Mouse (Mus musculus): ENCODE results near the gene 0610009B22Rik. TPM values are rescaled to one million over a fixed set of nuclear protein-coding genes. Genes with fewer than 3 reads are reported as not detected.
"Not testable (repeated sequence)": the region's sequence is repeated elsewhere in the genome, so short reads cannot be mapped to it uniquely, and the experiment has no call there.

Gene 0610009B22Rik
- 103 and 104 TPM in 2 replicates for polyA plus RNA-seq (2015; fragmentation: Nextera tagmentation; extraction: Ambion mirVana)

DNA sequence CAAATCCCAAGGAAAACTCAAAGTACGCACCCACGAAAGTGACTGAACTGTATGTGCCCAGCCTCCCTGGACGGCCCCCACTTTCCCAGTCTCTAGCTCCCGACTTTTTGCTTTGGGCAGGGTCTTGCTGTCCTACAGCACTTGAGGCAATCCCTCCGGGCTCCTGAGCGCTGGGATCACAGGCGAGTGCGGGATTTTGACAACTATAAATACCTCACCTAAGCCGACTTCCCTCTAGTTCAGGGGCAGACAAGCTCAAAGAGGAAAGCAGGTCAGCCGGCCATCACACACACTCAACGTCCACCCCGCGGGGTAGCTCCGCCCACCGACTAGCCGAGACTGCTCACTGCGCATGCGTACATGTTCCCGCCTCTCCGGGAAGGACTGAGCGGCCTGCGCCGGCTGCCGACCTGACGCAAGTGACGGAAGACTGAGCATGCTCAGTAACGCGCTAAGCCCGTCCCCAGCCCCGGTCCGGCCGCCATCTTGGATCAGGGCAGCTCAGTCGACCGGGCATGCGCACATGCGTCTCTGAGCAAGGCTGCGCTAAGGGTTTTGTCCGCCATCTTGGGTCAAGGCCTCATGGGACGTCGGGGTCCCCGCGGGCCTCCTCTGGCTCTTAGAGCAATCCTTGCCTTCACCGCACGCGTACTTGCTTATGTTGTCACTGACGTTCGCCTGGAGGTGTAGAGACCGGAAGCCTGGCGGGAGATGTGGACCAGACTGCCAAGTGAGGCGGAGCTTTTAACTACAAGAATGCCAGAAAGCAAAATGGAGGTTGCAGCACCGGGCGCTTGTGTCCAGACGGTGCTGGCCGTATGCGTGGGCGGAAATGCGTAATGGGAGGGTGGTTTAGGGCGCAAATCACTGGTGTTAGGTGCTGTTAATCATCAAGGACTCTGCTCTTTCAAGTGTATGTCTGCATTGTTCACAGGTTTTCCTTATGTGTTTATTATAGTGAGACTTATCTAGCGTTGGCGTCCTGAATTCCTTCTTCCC, at the start of gene 0610009B22Rik:
Gene 0610009B22Rik, minus strand, starts transcription at position 545 of the 999 bp plus-strand sequence.
- H3K27me3 ChIP-seq (ENCODE audit: control insufficient read depth, insufficient read depth, low read depth, low read length), result no peaks in the 10 kb centered on the region
- H3K27ac ChIP-seq (ENCODE audit: low read length), result peak within 1 kb of the TSS; percentile 100
- peak within 1 kb of the TSS; percentile 91 for H3K9ac ChIP-seq (ENCODE audit: low read length)
- H3K4me2 ChIP-seq (ENCODE audit: low read depth, low read length), result peak within 1 kb of the TSS; percentile 88
- H3K4me3 ChIP-seq (ENCODE audit: low read length), result peak within 1 kb of the TSS; percentile 81
- ATAC-seq (ENCODE audit: low read depth), result peak; percentile 99
- no peaks in the 10 kb centered on the region for H3K9me3 ChIP-seq (ENCODE audit: control insufficient read depth, low read length)
- peaks cover 9% of the 10 kb centered on the region for H3K4me1 ChIP-seq (replicated peaks; ENCODE audit: control insufficient read depth, insufficient read depth, low read length)
- no peaks in the 10 kb centered on the region for H3K36me3 ChIP-seq (ENCODE audit: control insufficient read depth, insufficient read depth, low read length)
- WGBS, result 0% methylated on average over 60 of the region's 60 CpGs

DNA sequence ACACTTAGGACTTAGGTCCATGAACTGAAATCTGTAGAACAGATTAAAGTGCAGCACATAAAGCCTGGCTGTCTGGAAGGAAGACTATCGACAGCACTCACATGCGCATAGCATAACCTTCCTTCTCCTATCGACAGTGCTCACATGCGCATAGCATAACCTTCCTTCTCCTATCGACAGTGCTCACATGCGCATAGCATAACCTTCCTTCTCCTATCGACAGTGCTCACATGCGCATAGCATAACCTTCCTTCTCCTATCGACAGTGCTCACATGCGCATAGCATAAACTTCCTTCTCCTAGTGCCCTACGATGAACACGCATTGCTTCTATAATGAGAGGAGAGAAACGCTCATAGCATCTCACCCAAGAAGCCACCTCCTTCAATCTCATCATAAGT, 45.5 kb upstream of the 0610009B22Rik start:
- ATAC-seq (ENCODE audit: low read depth); H3K4me1 ChIP-seq (replicated peaks; ENCODE audit: control insufficient read depth, insufficient read depth, low read length); H3K9ac ChIP-seq (ENCODE audit: low read length); H3K4me2 ChIP-seq (ENCODE audit: low read depth, low read length); H3K4me3 ChIP-seq (ENCODE audit: low read length); H3K9me3 ChIP-seq (ENCODE audit: control insufficient read depth, low read length); H3K27ac ChIP-seq (ENCODE audit: low read length); H3K27me3 ChIP-seq (ENCODE audit: control insufficient read depth, insufficient read depth, low read depth, low read length): not testable (repeated sequence)
- H3K36me3 ChIP-seq (ENCODE audit: control insufficient read depth, insufficient read depth, low read length), result peaks cover 14% of the 10 kb centered on the region
- 97% methylated on average over 12 of the region's 13 CpGs for WGBS

DNA sequence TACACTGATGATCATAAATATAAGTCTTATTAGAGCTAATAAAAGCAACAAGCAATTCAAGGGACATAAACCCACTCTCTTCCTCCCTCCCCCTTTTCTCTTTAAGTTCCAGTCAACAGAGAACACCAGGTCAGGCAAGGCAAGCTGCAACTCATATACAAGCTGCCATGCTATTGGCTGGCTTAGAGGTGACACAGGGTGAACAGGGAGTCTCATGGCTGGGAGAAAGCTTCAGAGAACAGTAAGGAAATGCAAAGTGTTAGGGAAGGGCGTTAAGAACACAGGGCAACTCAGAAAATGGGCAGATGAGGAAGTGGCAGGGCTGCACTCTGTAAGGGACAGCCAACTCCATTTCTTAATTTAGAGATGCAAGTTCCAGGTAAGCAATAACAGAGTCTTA, 44.2 kb upstream of the 0610009B22Rik start:
- H3K4me3 ChIP-seq (ENCODE audit: low read length), result no peak overlapping the region
- H3K9ac ChIP-seq (ENCODE audit: low read length), result no peak overlapping the region
- H3K27ac ChIP-seq (ENCODE audit: low read length), result no peak overlapping the region
- H3K4me1 ChIP-seq (replicated peaks; ENCODE audit: control insufficient read depth, insufficient read depth, low read length), result no peaks in the 10 kb centered on the region
- WGBS, result 74% methylated on average over 1 of the region's 1 CpGs
- no peak for ATAC-seq (ENCODE audit: low read depth)
- no peaks in the 10 kb centered on the region for H3K9me3 ChIP-seq (ENCODE audit: control insufficient read depth, low read length)
- H3K4me2 ChIP-seq (ENCODE audit: low read depth, low read length), result no peak overlapping the region
- H3K27me3 ChIP-seq (ENCODE audit: control insufficient read depth, insufficient read depth, low read depth, low read length), result no peaks in the 10 kb centered on the region
- peaks cover 14% of the 10 kb centered on the region for H3K36me3 ChIP-seq (ENCODE audit: control insufficient read depth, insufficient read depth, low read length)

DNA sequence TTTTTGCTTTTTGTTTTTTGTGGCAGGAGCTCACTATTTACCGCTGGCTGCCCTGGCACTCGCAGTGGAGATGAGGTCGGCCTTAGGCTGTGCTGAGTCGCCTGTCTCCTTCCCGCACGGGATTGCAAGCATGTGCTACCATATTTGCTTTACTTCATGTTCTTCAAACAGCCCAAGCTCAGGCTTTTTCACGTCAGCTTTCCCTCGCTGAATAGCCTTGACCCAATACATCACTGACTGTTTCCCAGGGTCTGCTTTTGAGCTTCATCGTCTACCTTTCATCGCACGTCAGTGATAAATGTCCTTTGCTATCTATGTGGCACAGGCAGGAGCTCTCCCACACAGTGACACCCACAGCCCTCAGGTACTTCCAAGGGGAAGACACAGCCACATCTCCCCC, 32.4 kb upstream of the 0610009B22Rik start:
- H3K27ac ChIP-seq (ENCODE audit: low read length), result no peak overlapping the region
- H3K4me1 ChIP-seq (replicated peaks; ENCODE audit: control insufficient read depth, insufficient read depth, low read length), result no peaks in the 10 kb centered on the region
- no peak overlapping the region for H3K4me2 ChIP-seq (ENCODE audit: low read depth, low read length)
- H3K9ac ChIP-seq (ENCODE audit: low read length), result no peak overlapping the region
- no peaks in the 10 kb centered on the region for H3K9me3 ChIP-seq (ENCODE audit: control insufficient read depth, low read length)
- no peak overlapping the region for H3K4me3 ChIP-seq (ENCODE audit: low read length)
- H3K36me3 ChIP-seq (ENCODE audit: control insufficient read depth, insufficient read depth, low read length), result peaks cover 29% of the 10 kb centered on the region
- 89% methylated on average over 11 of the region's 11 CpGs for WGBS
- no peaks in the 10 kb centered on the region for H3K27me3 ChIP-seq (ENCODE audit: control insufficient read depth, insufficient read depth, low read depth, low read length)
- ATAC-seq (ENCODE audit: low read depth), result no peak

DNA sequence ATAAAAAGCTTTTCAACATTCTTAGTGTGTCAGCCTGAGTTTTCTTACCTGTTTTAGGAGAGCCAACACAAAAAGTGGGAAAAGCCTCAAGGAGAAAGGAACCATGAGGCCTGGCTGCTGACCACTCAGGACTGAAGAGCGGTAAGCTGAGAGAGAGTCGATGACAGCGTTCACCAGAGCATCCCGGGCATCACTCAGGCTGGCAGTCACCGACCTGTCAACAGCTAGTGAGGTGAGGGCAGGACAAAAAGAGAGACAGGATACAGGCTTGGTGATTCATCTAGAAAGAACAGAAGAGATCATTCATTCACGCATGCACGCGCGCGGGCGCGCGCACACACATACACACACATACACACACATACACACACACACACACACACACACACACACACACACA, 18.4 kb upstream of the 0610009B22Rik start:
- WGBS, result 93% methylated on average over 13 of the region's 13 CpGs
- no peak overlapping the region for H3K27ac ChIP-seq (ENCODE audit: low read length)
- no peaks in the 10 kb centered on the region for H3K27me3 ChIP-seq (ENCODE audit: control insufficient read depth, insufficient read depth, low read depth, low read length)
- H3K9ac ChIP-seq (ENCODE audit: low read length), result no peak overlapping the region
- H3K36me3 ChIP-seq (ENCODE audit: control insufficient read depth, insufficient read depth, low read length), result peaks cover 43% of the 10 kb centered on the region
- no peaks in the 10 kb centered on the region for H3K4me1 ChIP-seq (replicated peaks; ENCODE audit: control insufficient read depth, insufficient read depth, low read length)
- no peak overlapping the region for H3K4me2 ChIP-seq (ENCODE audit: low read depth, low read length)
- ATAC-seq (ENCODE audit: low read depth), result no peak
- H3K9me3 ChIP-seq (ENCODE audit: control insufficient read depth, low read length), result no peaks in the 10 kb centered on the region
- no peak overlapping the region for H3K4me3 ChIP-seq (ENCODE audit: low read length)

DNA sequence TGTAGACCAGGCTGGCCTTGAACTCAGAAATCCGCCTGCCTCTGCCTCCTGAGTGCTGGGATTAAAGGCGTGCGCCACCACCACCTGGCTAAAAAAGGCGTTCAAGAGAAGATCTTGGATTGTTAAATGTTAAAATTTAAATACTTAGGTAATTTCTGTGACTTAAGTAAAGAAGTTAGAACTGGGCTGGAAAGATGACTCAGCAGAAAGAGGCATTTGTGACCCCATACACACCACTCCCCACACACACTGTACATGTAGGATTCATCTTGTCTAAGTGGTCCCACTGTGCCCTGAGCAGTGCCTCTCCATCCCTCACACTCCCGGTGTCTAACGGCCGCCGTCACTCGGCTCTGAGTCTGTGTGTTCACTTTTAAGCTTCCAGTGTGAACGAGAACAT, 17.8 kb upstream of the 0610009B22Rik start:
- ATAC-seq (ENCODE audit: low read depth), result no peak
- 95% methylated on average over 10 of the region's 10 CpGs for WGBS
- Histone ChIP-seq H3K9me3 (ENCODE audit: control insufficient read depth, low read length) (no peaks in the 10 kb centered on the region), H3K4me3 (ENCODE audit: low read length) (no peak overlapping the region), H3K27ac (ENCODE audit: low read length) (no peak overlapping the region), H3K27me3 (ENCODE audit: control insufficient read depth, insufficient read depth, low read depth, low read length) (no peaks in the 10 kb centered on the region), H3K9ac (ENCODE audit: low read length) (no peak overlapping the region), H3K4me2 (ENCODE audit: low read depth, low read length) (no peak overlapping the region), H3K4me1 (replicated peaks; ENCODE audit: control insufficient read depth, insufficient read depth, low read length) (no peaks in the 10 kb centered on the region), H3K36me3 (ENCODE audit: control insufficient read depth, insufficient read depth, low read length) (peaks cover 40% of the 10 kb centered on the region)

DNA sequence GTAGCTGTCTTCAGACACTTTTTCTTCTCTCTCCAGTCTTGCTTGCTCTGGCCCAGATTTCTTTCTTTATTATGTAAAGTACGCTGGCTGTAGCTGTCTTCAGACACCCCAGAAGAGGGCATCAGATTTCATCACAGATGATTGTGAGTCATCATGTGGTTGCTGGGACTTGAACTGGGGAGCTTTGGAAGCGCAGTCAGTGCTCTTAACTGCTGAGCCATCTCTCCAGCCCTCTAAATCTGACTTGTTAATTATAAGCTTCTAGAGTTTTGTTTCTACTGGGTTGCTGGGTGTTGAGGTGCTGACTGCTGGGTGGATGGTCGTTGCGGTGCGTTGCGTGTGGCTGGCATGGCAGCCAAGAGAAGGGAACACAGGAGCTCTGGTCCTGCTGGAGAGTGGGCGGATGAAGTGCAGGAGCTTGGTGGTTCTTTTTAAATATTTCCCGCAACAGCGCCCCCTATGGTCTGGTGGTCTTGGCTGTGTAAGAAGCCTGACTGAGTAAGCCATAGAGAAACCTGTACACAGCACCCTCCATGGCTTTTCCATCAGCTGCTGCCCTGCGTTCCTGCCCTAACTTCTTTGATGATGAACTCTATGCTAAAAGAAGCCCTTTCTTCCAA, 14.8 kb upstream of the 0610009B22Rik start:
- no peak for ATAC-seq (ENCODE audit: low read depth)
- no peaks in the 10 kb centered on the region for H3K4me1 ChIP-seq (replicated peaks; ENCODE audit: control insufficient read depth, insufficient read depth, low read length)
- no peaks in the 10 kb centered on the region for H3K9me3 ChIP-seq (ENCODE audit: control insufficient read depth, low read length)
- peaks cover 45% of the 10 kb centered on the region for H3K36me3 ChIP-seq (ENCODE audit: control insufficient read depth, insufficient read depth, low read length)
- H3K27me3 ChIP-seq (ENCODE audit: control insufficient read depth, insufficient read depth, low read depth, low read length), result no peaks in the 10 kb centered on the region
- no peak overlapping the region for H3K4me3 ChIP-seq (ENCODE audit: low read length)
- 68% methylated on average over 10 of the region's 10 CpGs for WGBS
- no peak overlapping the region for H3K9ac ChIP-seq (ENCODE audit: low read length)
- no peak overlapping the region for H3K27ac ChIP-seq (ENCODE audit: low read length)
- H3K4me2 ChIP-seq (ENCODE audit: low read depth, low read length), result no peak overlapping the region

DNA sequence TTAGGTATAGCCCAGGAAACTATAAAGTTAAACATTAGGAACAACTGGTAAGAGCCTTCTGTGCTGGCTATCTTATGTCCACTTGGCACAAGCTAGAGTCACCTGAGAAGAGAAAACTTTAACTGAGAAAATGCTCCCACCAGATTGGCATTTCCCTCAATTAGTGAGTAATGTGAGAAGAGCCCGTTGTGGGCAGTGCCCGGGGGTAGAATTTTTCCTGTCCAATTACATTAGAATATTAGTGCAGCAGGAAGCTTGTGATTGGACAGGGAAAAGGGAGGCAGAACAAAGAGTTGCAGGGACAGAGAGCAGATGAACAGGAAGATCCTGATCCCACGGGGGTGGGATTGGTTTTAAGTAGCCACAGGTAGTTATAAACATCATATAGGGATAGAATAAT, 14.2 kb upstream of the 0610009B22Rik start:
- no peak overlapping the region for H3K4me3 ChIP-seq (ENCODE audit: low read length)
- no peaks in the 10 kb centered on the region for H3K27me3 ChIP-seq (ENCODE audit: control insufficient read depth, insufficient read depth, low read depth, low read length)
- 82% methylated on average over 3 of the region's 3 CpGs for WGBS
- ATAC-seq (ENCODE audit: low read depth), result no peak
- H3K4me2 ChIP-seq (ENCODE audit: low read depth, low read length), result no peak overlapping the region
- no peak overlapping the region for H3K27ac ChIP-seq (ENCODE audit: low read length)
- peaks cover 44% of the 10 kb centered on the region for H3K36me3 ChIP-seq (ENCODE audit: control insufficient read depth, insufficient read depth, low read length)
- H3K9ac ChIP-seq (ENCODE audit: low read length), result no peak overlapping the region
- no peaks in the 10 kb centered on the region for H3K9me3 ChIP-seq (ENCODE audit: control insufficient read depth, low read length)
- H3K4me1 ChIP-seq (replicated peaks; ENCODE audit: control insufficient read depth, insufficient read depth, low read length), result no peaks in the 10 kb centered on the region

DNA sequence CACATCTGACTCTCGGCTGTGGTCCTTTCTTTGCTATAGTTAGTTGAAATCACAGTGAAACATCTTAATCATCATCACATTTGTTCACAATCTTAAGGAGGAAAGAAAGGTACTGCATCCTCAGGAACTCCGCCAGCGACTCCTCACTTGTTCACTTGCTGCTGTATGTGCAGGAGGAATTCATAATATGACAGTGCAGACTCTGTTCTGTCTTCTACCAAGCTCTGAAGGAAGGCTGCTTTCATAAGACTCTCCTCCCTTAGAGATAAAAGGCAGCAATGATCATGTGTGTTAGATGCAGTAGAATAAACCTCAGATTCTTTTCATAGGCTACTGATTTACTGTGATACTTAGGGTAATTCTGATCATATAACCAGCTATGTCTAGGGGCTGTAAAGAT, 6.3 kb upstream of the 0610009B22Rik start:
- H3K36me3 ChIP-seq (ENCODE audit: control insufficient read depth, insufficient read depth, low read length), result peaks cover 18% of the 10 kb centered on the region
- no peaks in the 10 kb centered on the region for H3K27me3 ChIP-seq (ENCODE audit: control insufficient read depth, insufficient read depth, low read depth, low read length)
- no peak overlapping the region for H3K4me3 ChIP-seq (ENCODE audit: low read length)
- ATAC-seq (ENCODE audit: low read depth), result no peak
- no peak overlapping the region for H3K27ac ChIP-seq (ENCODE audit: low read length)
- no peak overlapping the region for H3K4me2 ChIP-seq (ENCODE audit: low read depth, low read length)
- no peaks in the 10 kb centered on the region for H3K9me3 ChIP-seq (ENCODE audit: control insufficient read depth, low read length)
- 92% methylated on average over 3 of the region's 3 CpGs for WGBS
- H3K4me1 ChIP-seq (replicated peaks; ENCODE audit: control insufficient read depth, insufficient read depth, low read length), result no peaks in the 10 kb centered on the region
- H3K9ac ChIP-seq (ENCODE audit: low read length), result no peak overlapping the region

All from lung, embryonic 16.5 days (tissue).